Comparison of ENCODE assay signal across 8 mouse cellular contexts in the genomic region with DNA sequence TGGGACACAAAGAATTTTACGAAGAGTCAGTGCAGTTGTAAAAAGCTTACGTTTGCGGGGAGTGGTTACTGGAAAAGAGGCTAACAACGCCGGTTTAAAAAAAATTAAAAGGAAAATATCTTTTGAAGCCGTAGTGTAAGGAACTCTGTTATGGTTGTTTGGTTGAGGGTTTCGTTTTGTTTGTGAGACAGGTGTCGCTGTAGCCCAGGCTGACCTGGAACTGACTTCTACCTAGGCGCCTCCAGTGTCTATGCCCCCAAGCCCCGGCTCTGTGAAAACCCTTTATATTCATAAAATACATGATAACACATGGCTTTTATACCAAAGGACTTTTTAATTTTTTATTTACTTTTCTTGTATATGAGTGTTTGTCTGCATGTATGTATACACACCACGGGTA. TPM values are rescaled to one million over a fixed set of nuclear protein-coding genes. Genes with fewer than 3 reads are reported as not detected.
DNase-seq lines count a peak whose midpoint lies in the region; ATAC-seq and TF ChIP-seq lines count a peak whose summit lies in the region.

No protein-coding gene starts in this region.

- peak; percentile 49 to 54 for DNase-seq in cerebellum, postnatal 10 days
- no peak for DNase-seq in cerebellum, adult 11-12 months
- DNase-seq in Patski (ENCODE audit: low read depth, low spot score) = no peak
- DNase-seq in limb, embryonic 11.5 days (ENCODE audit: low spot score) = peak; percentile 39
- no peak for DNase-seq in ovary, postnatal 36 days (ENCODE audit: low spot score)
- no peak for DNase-seq in right cerebral cortex, postnatal 36 days (ENCODE audit: low spot score in 2 of 2)

- peak; percentile 39 for ATAC-seq in Patski
- ATAC-seq in forebrain, embryonic 15.5 days (replicated peaks) = peak; percentile 54; the same call in 1 of the 2 replicates
- ATAC-seq in limb, embryonic 11.5 days (ENCODE audit: insufficient number of reproducible peaks, low FRiP score, low TSS enrichment, low read depth) = peak; percentile 41; the same call in 1 of the 2 replicates
- ATAC-seq in midbrain, embryonic 16.5 days = peak; percentile 73

- peaks cover 12% of the 10 kb centered on the region for H3K4me1 ChIP-seq in forebrain, embryonic 15.5 days
- no peaks in the 10 kb centered on the region for H3K4me1 ChIP-seq in limb, embryonic 11.5 days (ENCODE audit: control insufficient read depth, insufficient read depth, low read length)
- H3K4me1 ChIP-seq in midbrain, embryonic 16.5 days (ENCODE audit: control insufficient read depth, insufficient read depth, low read length) = peaks cover 16% of the 10 kb centered on the region

- peak overlapping the region; percentile 57 for H3K4me2 ChIP-seq in forebrain, embryonic 15.5 days (replicated peaks)
- H3K4me2 ChIP-seq in limb, embryonic 11.5 days (ENCODE audit: low read depth, severe bottlenecking) = peak overlapping the region; percentile 51
- H3K4me2 ChIP-seq in midbrain, embryonic 16.5 days (ENCODE audit: low read length) = peak overlapping the region; percentile 80

- POLR2A ChIA-PET in Patski (lab: Charles Lee) = no interaction called here

- peak overlapping the region; percentile 76 for H3K4me3 ChIP-seq in forebrain, embryonic 15.5 days
- peak overlapping the region; percentile 76 for H3K4me3 ChIP-seq in limb, embryonic 11.5 days (ENCODE audit: low read depth, low read length)
- H3K4me3 ChIP-seq in midbrain, embryonic 16.5 days (ENCODE audit: low read depth, low read length) = peak overlapping the region; percentile 76

- H3K9me3 ChIP-seq in forebrain, embryonic 15.5 days = no peaks in the 10 kb centered on the region
- no peaks in the 10 kb centered on the region for H3K9me3 ChIP-seq in limb, embryonic 11.5 days (ENCODE audit: control insufficient read depth, low read length)
- H3K9me3 ChIP-seq in midbrain, embryonic 16.5 days (replicated peaks; ENCODE audit: control insufficient read depth, low read length, poor library complexity, severe bottlenecking) = no peaks in the 10 kb centered on the region

- TF ChIP-seq CTCF in Patski (IDR thresholded peaks at IDR 0.05) = peak; percentile 57

- no peak overlapping the region for H3K27ac ChIP-seq in forebrain, embryonic 15.5 days (replicated peaks)
- H3K27ac ChIP-seq in limb, embryonic 11.5 days (replicated peaks; ENCODE audit: low read depth, low read length) = no peak overlapping the region
- H3K27ac ChIP-seq in midbrain, embryonic 16.5 days (ENCODE audit: low read length) = no peak overlapping the region

- CTCF ChIA-PET in Patski (lab: Charles Lee) = interaction anchor here (0.7 to 3.1 kb wide), 6 partner anchors 20 to 169 kb away, joined by 3 to 8 read pairs (median 5); partner anchors contain the start of gene Lgr6

- in situ Hi-C loops in Patski (cut with MboI; ENCODE audit: low pct_unique_long_range_greater_than_20kb) = no loop called here

- no peaks in the 10 kb centered on the region for H3K27me3 ChIP-seq in Patski
- 0 out of 2 replicates have a peak, but pooled peaks cover 3% of the 10 kb centered on the region for H3K27me3 ChIP-seq in forebrain, embryonic 15.5 days
- no peaks in the 10 kb centered on the region for H3K27me3 ChIP-seq in limb, embryonic 11.5 days (ENCODE audit: control insufficient read depth, insufficient read depth, low read length)
- H3K27me3 ChIP-seq in midbrain, embryonic 16.5 days (ENCODE audit: control insufficient read depth, insufficient read depth, low read depth, low read length) = no peaks in the 10 kb centered on the region

- peak overlapping the region; percentile 61 for H3K9ac ChIP-seq in forebrain, embryonic 15.5 days (replicated peaks)
- peak overlapping the region; percentile 65 for H3K9ac ChIP-seq in limb, embryonic 11.5 days (ENCODE audit: low read length)
- H3K9ac ChIP-seq in midbrain, embryonic 16.5 days (ENCODE audit: low read depth, low read length) = peak overlapping the region; percentile 70

- no peaks in the 10 kb centered on the region for H3K36me3 ChIP-seq in forebrain, embryonic 15.5 days
- H3K36me3 ChIP-seq in limb, embryonic 11.5 days (ENCODE audit: control insufficient read depth, insufficient read depth, low read length) = no peaks in the 10 kb centered on the region
- H3K36me3 ChIP-seq in midbrain, embryonic 16.5 days (ENCODE audit: control insufficient read depth, insufficient read depth, low read length) = no peaks in the 10 kb centered on the region

- 2% methylated on average over 11 of the region's 11 CpGs for WGBS in forebrain, embryonic 15.5 days
- 5% methylated on average over 11 of the region's 11 CpGs for WGBS in limb, embryonic 11.5 days
- WGBS in midbrain, embryonic 16.5 days = 3% methylated on average over 11 of the region's 11 CpGs

RNA-seq across cellular contexts. Expression of gene Ube2t, which starts 0.5 kb away (rescaled TPM):
- polyA plus RNA-seq in Patski (2021) = 14.5 TPM
- polyA plus RNA-seq in forebrain, embryonic 15.5 days (2015; fragmentation: Nextera tagmentation; extraction: Ambion mirVana) = 26.8 and 30.3 TPM in 2 replicates
- 46.7 and 48.6 TPM in 2 replicates for polyA plus RNA-seq in limb, embryonic 11.5 days (2014; fragmentation: Nextera tagmentation; extraction: Ambion mirVana)
- polyA plus RNA-seq in midbrain, embryonic 16.5 days (2015; fragmentation: Nextera tagmentation; extraction: Ambion mirVana) = 9.7 and 10.6 TPM in 2 replicates

RNA-seq across cellular contexts. Expression of gene Ppp1r12b, which starts 7.1 kb away (rescaled TPM):
- 4.2 TPM for polyA plus RNA-seq in Patski (2021)
- polyA plus RNA-seq in forebrain, embryonic 15.5 days (2015; fragmentation: Nextera tagmentation; extraction: Ambion mirVana) = 16.4 and 16.6 TPM in 2 replicates
- polyA plus RNA-seq in limb, embryonic 11.5 days (2014; fragmentation: Nextera tagmentation; extraction: Ambion mirVana) = 6.3 and 6.4 TPM in 2 replicates
- 13.6 and 13.7 TPM in 2 replicates for polyA plus RNA-seq in midbrain, embryonic 16.5 days (2015; fragmentation: Nextera tagmentation; extraction: Ambion mirVana)

Comparison
In these comparisons a context has a peak if more than half of its experiments do, and no peak if none do; other contexts are left out.
1. DNase-seq: peak in cerebellum, postnatal 10 days (2 of 2) and limb, embryonic 11.5 days (single experiment); none in cerebellum, adult 11-12 months (single experiment), Patski (single experiment), ovary, postnatal 36 days (single experiment) and right cerebral cortex, postnatal 36 days (0 of 2).
2. Peak in every context shown above with its lines, with median percentiles within 50 percentile points of each other: ATAC-seq, H3K4me2 ChIP-seq, H3K4me3 ChIP-seq and H3K9ac ChIP-seq.